Mouse (Mus musculus) limb, embryonic 13.5 days (tissue): ENCODE data around the gene Smim9. TPM values are rescaled to one million over a fixed set of nuclear protein-coding genes. Genes with fewer than 3 reads are reported as not detected.
"Not testable (repeated sequence)": the region's sequence is repeated elsewhere in the genome, so short reads cannot be mapped to it uniquely, and the experiment has no call there.

Source experiments
- ATAC-seq: fragments of 200-750 bp; cut with Nextera tagmentation; 2 replicates; pipeline ENCODE4 v1.8.0; 2017; ENCODE audit warnings: low read depth, moderate number of reproducible peaks, moderate TSS enrichment; ENCODE audit not compliant: low FRiP score
- H3K27ac ChIP-seq: fragments of 300-500 bp; sonication (generic); 2 replicates; pipeline ENCODE4 v1.5.1; 2015; ENCODE audit warnings: inconsistent platforms, mild to moderate bottlenecking, moderate library complexity
- H3K27me3 ChIP-seq: fragments of 300-500 bp; sonication (generic); 2 replicates; pipeline ENCODE4 v1.6.1; 2015; ENCODE audit warnings: mild to moderate bottlenecking, inconsistent platforms
- H3K36me3 ChIP-seq: fragments of 300-500 bp; sonication (generic); 2 replicates; pipeline ENCODE4 v1.6.1; 2015; ENCODE audit warnings: inconsistent platforms, mild to moderate bottlenecking, moderate library complexity
- H3K4me1 ChIP-seq: fragments of 300-500 bp; sonication (generic); 2 replicates; pipeline ENCODE4 v1.6.1; 2015; ENCODE audit warnings: inconsistent platforms
- H3K4me2 ChIP-seq: fragments of 300-500 bp; sonication (generic); replicated peaks from 2 replicates; pipeline ENCODE4 v1.6.1; 2015; ENCODE audit warnings: inconsistent platforms, mild to moderate bottlenecking, moderate library complexity
- H3K4me3 ChIP-seq: fragments of 300-500 bp; sonication (generic); 2 replicates; pipeline ENCODE4 v1.5.1; 2015; ENCODE audit warnings: moderate library complexity, mild to moderate bottlenecking, inconsistent platforms
- H3K9ac ChIP-seq: fragments of 300-500 bp; sonication (generic); 2 replicates; pipeline ENCODE4 v1.6.1; 2015; ENCODE audit warnings: mild to moderate bottlenecking, inconsistent platforms
- H3K9me3 ChIP-seq: fragments of 300-500 bp; sonication (generic); 2 replicates; pipeline ENCODE4 v1.6.1; 2016; ENCODE audit warnings: inconsistent platforms
- WGBS: fragments of 180-500 bp; shearing (Covaris S2); methylation state at CpG from one replicate; pipeline ENCODE4 v1.1.7; 2015; 5-methylcytosine and 5-hydroxymethylcytosine counted together
- polyA plus RNA-seq: library from polyadenylated mRNA; unstranded; fragments of >200 nt; fragmentation: Nextera tagmentation; extraction: Ambion mirVana; gene quantifications from 2 replicates; pipeline ENCODE4 v1.2.1, GENCODE M21; 2015

The Smim9 gene
- polyA plus RNA-seq, result not detected in 2 replicates

- no peak within 1 kb of the TSS for H3K27ac ChIP-seq
- WGBS, result 67% methylated on average over 1 of the region's 1 CpGs
Observed at GRCm38 (mm10) chrX:75163670-75164069, at the start of gene Smim9. Smim9 (minus strand) TSS chrX:75163770.

GRCm38 (mm10) chrX:75155576-75156243, 7.9 kb downstream of the Smim9 start:
- Histone ChIP-seq H3K27ac (no peak overlapping the region), H3K9ac (peak overlapping the region; percentile 61), H3K27me3 (no peaks in the 10 kb centered on the region), H3K36me3 (no peaks in the 10 kb centered on the region), H3K4me1 (no peaks in the 10 kb centered on the region), H3K4me3 (peak overlapping the region; percentile 47), H3K9me3 (no peaks in the 10 kb centered on the region), H3K4me2 (peak overlapping the region; percentile 64)
- WGBS, result 27% methylated on average over 24 of the region's 49 CpGs
- ATAC-seq, result peak; percentile 77

More at GRCm38 (mm10) chrX:75163670-75164069, at the start of gene Smim9:
- H3K4me1 ChIP-seq, result no peaks in the 10 kb centered on the region
- H3K27me3 ChIP-seq, result no peaks in the 10 kb centered on the region
- no peaks in the 10 kb centered on the region for H3K9me3 ChIP-seq
- ATAC-seq, result no peak
- H3K4me2 ChIP-seq, result no peak within 1 kb of the TSS
- H3K9ac ChIP-seq, result no peak within 1 kb of the TSS
- H3K36me3 ChIP-seq, result no peaks in the 10 kb centered on the region
- no peak within 1 kb of the TSS for H3K4me3 ChIP-seq

- Histone ChIP-seq H3K9me3 (no peaks in the 10 kb centered on the region), H3K4me2 (no peak overlapping the region), H3K9ac (no peak overlapping the region), H3K4me3 (no peak overlapping the region), H3K27me3 (no peaks in the 10 kb centered on the region), H3K4me1 (no peaks in the 10 kb centered on the region), H3K27ac (no peak overlapping the region), H3K36me3 (no peaks in the 10 kb centered on the region)
- no peak for ATAC-seq
- WGBS, result 82% methylated on average over 1 of the region's 1 CpGs
Observed at GRCm38 (mm10) chrX:75152249-75152648, 11.3 kb downstream of the Smim9 start.

- no peak overlapping the region for H3K4me3 ChIP-seq
- H3K9ac ChIP-seq, result no peak overlapping the region
- no peak for ATAC-seq
- no peaks in the 10 kb centered on the region for H3K27me3 ChIP-seq
- H3K9me3 ChIP-seq, result no peaks in the 10 kb centered on the region
- no peak overlapping the region for H3K27ac ChIP-seq
- no peaks in the 10 kb centered on the region for H3K4me1 ChIP-seq
- WGBS, result 81% methylated on average over 2 of the region's 2 CpGs
- H3K4me2 ChIP-seq, result no peak overlapping the region
- H3K36me3 ChIP-seq, result no peaks in the 10 kb centered on the region
Observed at GRCm38 (mm10) chrX:75150304-75150703, 13.3 kb downstream of the Smim9 start.

GRCm38 (mm10) chrX:75148414-75148813, 15.2 kb downstream of the Smim9 start:
- Histone ChIP-seq H3K36me3 (no peaks in the 10 kb centered on the region), H3K27me3 (no peaks in the 10 kb centered on the region), H3K4me3 (no peak overlapping the region), H3K4me2 (no peak overlapping the region), H3K9ac (no peak overlapping the region), H3K9me3 (no peaks in the 10 kb centered on the region), H3K4me1 (no peaks in the 10 kb centered on the region), H3K27ac (no peak overlapping the region)
- ATAC-seq, result no peak
- WGBS, result 75% methylated on average over 4 of the region's 4 CpGs

GRCm38 (mm10) chrX:75143124-75143555, 20.4 kb downstream of the Smim9 start:
- not testable (repeated sequence) for H3K9me3 ChIP-seq, H3K27ac ChIP-seq, H3K4me1 ChIP-seq, ATAC-seq, H3K36me3 ChIP-seq, H3K27me3 ChIP-seq
- H3K4me2 ChIP-seq, result peak overlapping the region; percentile 63
- peak overlapping the region; percentile 38 for H3K4me3 ChIP-seq
- 21% methylated on average over 21 of the region's 42 CpGs for WGBS
- H3K9ac ChIP-seq, result 0 out of 2 replicates have a peak overlapping the region, but pooled peaks have one; percentile 48

- 91% methylated on average over 2 of the region's 2 CpGs for WGBS
Observed at GRCm38 (mm10) chrX:75138182-75138581, 25.4 kb downstream of the Smim9 start.

GRCm38 (mm10) chrX:75137729-75138128, 25.8 kb downstream of the Smim9 start:
- ATAC-seq, result no peak
- Histone ChIP-seq H3K9ac (no peak overlapping the region), H3K36me3 (no peaks in the 10 kb centered on the region), H3K4me2 (no peak overlapping the region), H3K4me1 (no peaks in the 10 kb centered on the region), H3K4me3 (no peak overlapping the region), H3K27me3 (no peaks in the 10 kb centered on the region), H3K27ac (no peak overlapping the region), H3K9me3 (no peaks in the 10 kb centered on the region)
- WGBS, result 87% methylated on average over 2 of the region's 2 CpGs

More at GRCm38 (mm10) chrX:75138182-75138581, 25.4 kb downstream of the Smim9 start:
- Histone ChIP-seq H3K9ac (no peak overlapping the region), H3K4me2 (no peak overlapping the region), H3K27me3 (no peaks in the 10 kb centered on the region), H3K4me1 (no peaks in the 10 kb centered on the region), H3K36me3 (no peaks in the 10 kb centered on the region), H3K4me3 (no peak overlapping the region), H3K9me3 (no peaks in the 10 kb centered on the region), H3K27ac (no peak overlapping the region)
- no peak for ATAC-seq

GRCm38 (mm10) chrX:75136938-75137337, 26.6 kb downstream of the Smim9 start:
- no peaks in the 10 kb centered on the region for H3K27me3 ChIP-seq
- H3K9ac ChIP-seq, result no peak overlapping the region
- no peaks in the 10 kb centered on the region for H3K9me3 ChIP-seq
- no peak overlapping the region for H3K4me2 ChIP-seq
- H3K27ac ChIP-seq, result no peak overlapping the region
- no peak overlapping the region for H3K4me3 ChIP-seq
- no peak for ATAC-seq
- no peaks in the 10 kb centered on the region for H3K36me3 ChIP-seq
- H3K4me1 ChIP-seq, result no peaks in the 10 kb centered on the region

GRCm38 (mm10) chrX:75130467-75131160, 33.0 kb downstream of the Smim9 start, which contains the start of gene Mpp1:
Mpp1 (minus strand) TSS chrX:75131016.
- Histone ChIP-seq H3K9ac (peak within 1 kb of the TSS; percentile 76), H3K4me1 (0 out of 2 replicates have a peak, but pooled peaks cover 2% of the 10 kb centered on the region), H3K9me3 (no peaks in the 10 kb centered on the region), H3K36me3 (0 out of 2 replicates have a peak, but pooled peaks cover under 1% of the 10 kb centered on the region), H3K4me2 (peak within 1 kb of the TSS; percentile 61), H3K27me3 (no peaks in the 10 kb centered on the region), H3K27ac (no peak within 1 kb of the TSS), H3K4me3 (peak within 1 kb of the TSS; percentile 56)
- ATAC-seq, result peak; percentile 100
- WGBS, result 11% methylated on average over 36 of the region's 36 CpGs

- ATAC-seq, result no peak
- peak overlapping the region; percentile 19; the same call in 1 of the 2 replicates for H3K4me2 ChIP-seq
- H3K9me3 ChIP-seq, result no peaks in the 10 kb centered on the region
- H3K36me3 ChIP-seq, result peaks cover 10% of the 10 kb centered on the region; the same call in 1 of the 2 replicates
- 0 out of 2 replicates have a peak, but pooled peaks cover 2% of the 10 kb centered on the region for H3K4me1 ChIP-seq
- H3K4me3 ChIP-seq, result no peak overlapping the region
- H3K9ac ChIP-seq, result no peak overlapping the region
- WGBS, result 63% methylated on average over 2 of the region's 2 CpGs
- H3K27ac ChIP-seq, result no peak overlapping the region
- no peaks in the 10 kb centered on the region for H3K27me3 ChIP-seq
Observed at GRCm38 (mm10) chrX:75129474-75129873, 34.1 kb downstream of the Smim9 start.

GRCm38 (mm10) chrX:75128333-75128980, 35.1 kb downstream of the Smim9 start:
- Histone ChIP-seq H3K27me3 (no peaks in the 10 kb centered on the region), H3K4me2 (no peak overlapping the region), H3K36me3 (peaks cover 10% of the 10 kb centered on the region; the same call in 1 of the 2 replicates), H3K27ac (no peak overlapping the region), H3K4me3 (no peak overlapping the region), H3K9ac (no peak overlapping the region), H3K4me1 (0 out of 2 replicates have a peak, but pooled peaks cover 2% of the 10 kb centered on the region), H3K9me3 (no peaks in the 10 kb centered on the region)
- ATAC-seq, result no peak
